Mouse (Mus musculus) CH12.LX (cell line): ENCODE measurements at regions not wholly inside any gene's neighbourhood (a gene's known extent, or its start where the extent isn't known, plus 50 kb on each side); places are given as distances from the start of the nearest gene placed in this dataset.

Experiments used
- CHD2 ChIP-seq: IDR thresholded peaks from 2 replicates; pipeline ENCODE4 v1.6.1; 2011; ENCODE audit warnings: low read length, improper control_type of control experiment
- CTCF ChIP-seq, 2 experiments: IDR thresholded peaks in 1 of 2; conservative IDR thresholded peaks in 1 of 2; 2 replicates each; pipeline ENCODE4 v1.5.1; 2011 to 2012; ENCODE audit warnings: low read depth in 2 of 2, low read length in 2 of 2, improper control_type of control experiment in 1 of 2, inconsistent platforms in 1 of 2, mild to moderate bottlenecking in 1 of 2, moderate library complexity in 1 of 2
- ELF1 ChIP-seq: IDR thresholded peaks from 2 replicates; pipeline ENCODE4 v1.6.1; 2014; ENCODE audit warnings: low read depth, mild to moderate bottlenecking, inconsistent platforms, low read length, improper control_type of control experiment
- EP300 ChIP-seq: IDR thresholded peaks from 2 replicates; pipeline ENCODE4 v1.6.1; 2011; ENCODE audit warnings: low read length, improper control_type of control experiment
- MAZ ChIP-seq: IDR thresholded peaks from 2 replicates; pipeline ENCODE4 v1.6.1; 2012; ENCODE audit warnings: low read depth, mild to moderate bottlenecking, inconsistent platforms, low read length, improper control_type of control experiment, moderate library complexity
- POLR2A ChIP-seq: IDR thresholded peaks from 2 replicates; pipeline ENCODE4 v1.6.1; 2011; ENCODE audit warnings: low read depth, mild to moderate bottlenecking, improper control_type of control experiment, low read length
- RAD21 ChIP-seq: IDR thresholded peaks from 2 replicates; pipeline ENCODE4 v1.6.1; 2011; ENCODE audit warnings: low read depth, mild to moderate bottlenecking, low read length, improper control_type of control experiment, moderate library complexity
- UBTF ChIP-seq: IDR thresholded peaks from 2 replicates; pipeline ENCODE4 v1.6.1; 2012; ENCODE audit warnings: low read depth, mild to moderate bottlenecking, inconsistent platforms, low read length, improper control_type of control experiment, moderate library complexity
- USF2 ChIP-seq: conservative IDR thresholded peaks from 2 replicates; pipeline ENCODE4 v1.6.1; 2011; ENCODE audit warnings: low read depth, low read length, improper control_type of control experiment

GRCm38 (mm10) chr3:9948114-9948513 lies 139.8 kb upstream of the Gm9833 start:
- TF ChIP-seq ELF1 (no peak), CTCF (conservative IDR thresholded peaks at IDR 0.05 in 1 of 2, IDR thresholded peaks at IDR 0.05 in 1 of 2; ENCODE audit: low read depth in 2 of 2, low read length in 2 of 2) (no peak), POLR2A (no peak), UBTF (no peak), USF2 (no peak), MAZ (no peak), CHD2 (no peak), RAD21 (no peak), EP300 (no peak)
